Mouse (Mus musculus) heart, postnatal 0 days (tissue): Measurements from ENCODE around the gene Csf2rb.

Experiments
- CTCF ChIP-seq: IDR thresholded peaks from 2 replicates; pipeline ENCODE4 v1.5.1; 2016; ENCODE audit warnings: antibody characterized with exemption, control low read depth, low read depth
- EP300 ChIP-seq: IDR thresholded peaks from 2 replicates; pipeline ENCODE4 v1.6.1; 2016; ENCODE audit warnings: antibody characterized with exemption, low read depth

GRCm38 (mm10) chr15:78385564-78385963, 60.0 kb downstream of the Csf2rb start:
- TF ChIP-seq CTCF = no peak
- no peak for TF ChIP-seq EP300
